Mouse (Mus musculus) MEL (cell line): Measurements from ENCODE around the gene Nt5c2.

Experiments used
- CTCF ChIP-seq, 3 experiments: IDR thresholded peaks in 2 of 3; conservative IDR thresholded peaks in 1 of 3; 2 replicates each; pipeline ENCODE4 v1.5.1; 2011 to 2012; ENCODE audit warnings: low read length in 3 of 3, low read depth in 2 of 3, mild to moderate bottlenecking in 2 of 3, improper control_type of control experiment in 1 of 3, inconsistent platforms in 1 of 3, mixed read lengths in 1 of 3, moderate library complexity in 1 of 3; ENCODE audit not compliant: control insufficient read depth in 1 of 3, insufficient read depth in 1 of 3, poor library complexity in 1 of 3, severe bottlenecking in 1 of 3
- E2F4 ChIP-seq: IDR thresholded peaks from 2 replicates; pipeline ENCODE4 v1.6.1; 2011; ENCODE audit warnings: low read depth, low read length, improper control_type of control experiment, borderline replicate concordance
- MAX ChIP-seq: IDR thresholded peaks from 2 replicates; pipeline ENCODE4 v1.6.1; 2011; ENCODE audit warnings: low read length, improper control_type of control experiment
- POLR2A ChIP-seq, 2 experiments: IDR thresholded peaks; 2 replicates each; pipeline ENCODE4 v1.6.1; 2011 to 2012; ENCODE audit warnings: low read length in 2 of 2, mild to moderate bottlenecking in 2 of 2, control low read depth in 1 of 2, improper control_type of control experiment in 1 of 2, low read depth in 1 of 2, moderate library complexity in 1 of 2; ENCODE audit not compliant: control insufficient read depth in 1 of 2, insufficient read depth in 1 of 2, poor library complexity in 1 of 2
- RAD21 ChIP-seq: IDR thresholded peaks from 2 replicates; pipeline ENCODE4 v1.6.1; 2011; ENCODE audit warnings: mild to moderate bottlenecking, low read depth, low read length, improper control_type of control experiment
- TCF12 ChIP-seq: IDR thresholded peaks from 2 replicates; pipeline ENCODE4 v1.6.1; 2014; ENCODE audit warnings: low read depth, mild to moderate bottlenecking, inconsistent platforms, low read length, improper control_type of control experiment, moderate library complexity
- ZNF384 ChIP-seq: IDR thresholded peaks from 2 replicates; pipeline ENCODE4 v1.6.1; 2012; ENCODE audit warnings: low read depth, mild to moderate bottlenecking, inconsistent platforms, low read length, improper control_type of control experiment

GRCm38 (mm10) chr19:46841016-46841415, 173.9 kb downstream of the Nt5c2 start:
- TF ChIP-seq E2F4 (no peak), RAD21 (no peak), CTCF (IDR thresholded peaks at IDR 0.05 in 2 of 3, conservative IDR thresholded peaks at IDR 0.05 in 1 of 3; ENCODE audit: control insufficient read depth in 1 of 3, insufficient read depth in 1 of 3, low read depth in 2 of 3, low read length in 3 of 3, poor library complexity in 1 of 3, severe bottlenecking in 1 of 3) (no peak), POLR2A (IDR thresholded peaks at IDR 0.05; ENCODE audit: control insufficient read depth in 1 of 2, insufficient read depth in 1 of 2, low read depth in 1 of 2, low read length in 2 of 2, poor library complexity in 1 of 2) (no peak), ZNF384 (no peak), MAX (no peak), TCF12 (no peak)
